Mouse (Mus musculus) testis, adult 2 months (tissue): ENCODE data around the gene Enox1.

Experiments used
- CTCF ChIP-seq: fragments of 200-500 bp; IDR thresholded peaks from 2 replicates; pipeline ENCODE4 v1.5.1; 2012; ENCODE audit warnings: low read depth, mild to moderate bottlenecking, inconsistent platforms, low read length, moderate library complexity; ENCODE audit not compliant: control insufficient read depth, insufficient read depth, insufficient replicate concordance
- POLR2A ChIP-seq: fragments of 200-500 bp; IDR thresholded peaks from 2 replicates; pipeline ENCODE4 v1.6.1; 2012; ENCODE audit warnings: low read depth, mild to moderate bottlenecking, inconsistent platforms, low read length, moderate library complexity; ENCODE audit not compliant: control insufficient read depth

GRCm38 (mm10) chr14:77214848-77215247, 58.3 kb downstream of the Enox1 start:
- TF ChIP-seq CTCF (no peak), POLR2A (no peak)
